Mouse (Mus musculus) MEL-GATA-1-ER (cell line): ENCODE results near the gene Gm13278.
"Not testable (repeated sequence)": the region's sequence is repeated elsewhere in the genome, so short reads cannot be mapped to it uniquely, and the experiment has no call there.

Experiments
- DNase-seq: peaks from one replicate; pipeline ENCODE4 v3.0.0-alpha.2; 2012; ENCODE audit warnings: low read depth; ENCODE audit errors: extremely low read depth

Gene Gm13278

DNA sequence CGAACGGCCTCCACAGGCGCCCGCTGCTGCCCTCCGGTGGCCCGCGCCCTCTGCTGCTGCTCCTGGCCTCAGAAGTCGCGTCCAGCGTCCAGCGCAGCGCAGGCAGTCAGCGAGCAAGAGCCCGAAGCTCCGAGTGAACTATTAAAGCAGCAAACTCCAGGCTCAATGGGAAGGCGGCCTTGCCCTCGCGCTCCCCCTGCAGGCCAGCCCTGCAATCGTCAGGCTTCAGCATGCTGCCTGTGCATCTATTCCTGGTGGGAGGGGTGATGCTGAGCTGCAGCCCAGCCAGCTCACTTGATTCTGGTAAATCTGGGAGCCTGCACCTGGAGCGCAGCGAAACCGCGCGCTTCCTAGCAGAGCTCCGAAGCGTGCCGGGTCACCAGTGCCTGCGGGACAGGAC lies 2.9 kb upstream of the Gm13278 start, which contains the start of gene Gm13277:
Gene Gm13277, plus strand, starts transcription at position 231 of the 400 bp plus-strand sequence.
- not testable (repeated sequence) for DNase-seq

DNA sequence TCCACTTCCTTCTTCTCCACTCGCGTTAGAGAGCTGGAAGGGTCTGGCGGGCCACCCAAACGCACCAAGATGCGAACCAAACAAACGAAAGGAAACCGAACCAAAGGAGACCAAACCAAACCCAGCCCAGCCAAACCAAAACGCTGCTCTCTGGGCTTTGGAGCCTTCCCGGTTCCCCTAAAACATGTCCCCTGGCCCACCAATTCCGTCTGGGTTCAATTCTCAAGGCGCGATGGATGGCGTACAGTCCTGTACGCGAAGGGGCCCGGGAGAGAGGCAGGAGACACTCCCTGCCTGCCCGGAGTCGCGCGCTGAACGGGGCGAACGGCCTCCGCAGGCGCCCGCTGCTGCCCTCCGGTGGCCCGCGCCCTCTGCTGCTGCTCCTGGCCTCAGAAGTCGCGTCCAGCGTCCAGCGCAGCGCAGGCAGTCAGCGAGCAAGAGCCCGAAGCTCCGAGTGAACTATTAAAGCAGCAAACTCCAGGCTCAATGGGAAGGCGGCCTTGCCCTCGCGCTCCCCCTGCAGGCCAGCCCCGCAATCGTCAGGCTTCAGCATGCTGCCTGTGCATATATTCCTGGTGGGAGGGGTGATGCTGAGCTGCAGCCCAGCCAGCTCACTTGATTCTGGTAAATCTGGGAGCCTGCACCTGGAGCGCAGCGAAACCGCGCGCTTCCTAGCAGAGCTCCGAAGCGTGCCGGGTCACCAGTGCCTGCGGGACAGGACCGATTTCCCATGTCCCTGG lies 2.8 kb downstream of the Gm13278 start, which contains the start of gene Gm13275:
Gene Gm13275, plus strand, starts transcription at position 552 of the 740 bp plus-strand sequence.
- DNase-seq: not testable (repeated sequence)

DNA sequence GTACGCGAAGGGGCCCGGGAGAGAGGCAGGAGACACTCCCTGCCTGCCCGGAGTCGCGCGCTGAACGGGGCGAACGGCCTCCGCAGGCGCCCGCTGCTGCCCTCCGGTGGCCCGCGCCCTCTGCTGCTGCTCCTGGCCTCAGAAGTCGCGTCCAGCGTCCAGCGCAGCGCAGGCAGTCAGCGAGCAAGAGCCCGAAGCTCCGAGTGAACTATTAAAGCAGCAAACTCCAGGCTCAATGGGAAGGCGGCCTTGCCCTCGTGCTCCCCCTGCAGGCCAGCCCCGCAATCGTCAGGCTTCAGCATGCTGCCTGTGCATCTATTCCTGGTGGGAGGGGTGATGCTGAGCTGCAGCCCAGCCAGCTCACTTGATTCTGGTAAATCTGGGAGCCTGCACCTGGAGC lies 5.7 kb downstream of the Gm13278 start, which contains the start of gene Gm13279:
Gene Gm13279, plus strand, starts transcription at position 301 of the 400 bp plus-strand sequence.
- not testable (repeated sequence) for DNase-seq

DNA sequence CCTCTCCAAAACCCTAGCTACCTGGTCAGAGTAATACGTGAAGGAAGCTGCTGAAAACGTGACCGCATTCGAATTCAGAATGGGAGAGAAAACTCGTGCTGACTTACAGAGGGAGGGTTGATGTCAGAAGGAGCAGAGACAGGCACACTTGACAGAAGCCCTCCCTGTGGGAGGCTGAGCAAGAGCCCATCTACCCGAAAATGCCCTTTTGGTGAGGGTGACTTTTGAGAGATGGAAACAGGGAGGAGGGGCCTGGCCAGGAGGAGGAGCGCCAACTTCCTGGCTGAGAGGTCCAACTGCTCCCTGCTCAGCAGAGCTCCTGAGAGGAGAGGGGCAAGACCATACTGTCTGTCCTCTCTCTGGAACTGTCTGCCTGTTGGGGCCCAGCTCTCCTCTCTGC lies 8.0 kb downstream of the Gm13278 start, which contains the start of gene Gm13285:
Gene Gm13285, plus strand, starts transcription at position 301 of the 400 bp plus-strand sequence.
- not testable (repeated sequence) for DNase-seq

DNA sequence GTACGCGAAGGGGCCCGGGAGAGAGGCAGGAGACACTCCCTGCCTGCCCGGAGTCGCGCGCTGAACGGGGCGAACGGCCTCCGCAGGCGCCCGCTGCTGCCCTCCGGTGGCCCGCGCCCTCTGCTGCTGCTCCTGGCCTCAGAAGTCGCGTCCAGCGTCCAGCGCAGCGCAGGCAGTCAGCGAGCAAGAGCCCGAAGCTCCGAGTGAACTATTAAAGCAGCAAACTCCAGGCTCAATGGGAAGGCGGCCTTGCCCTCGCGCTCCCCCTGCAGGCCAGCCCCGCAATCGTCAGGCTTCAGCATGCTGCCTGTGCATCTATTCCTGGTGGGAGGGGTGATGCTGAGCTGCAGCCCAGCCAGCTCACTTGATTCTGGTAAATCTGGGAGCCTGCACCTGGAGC lies 11.6 kb downstream of the Gm13278 start, which contains the start of gene Gm13287:
Gene Gm13287, plus strand, starts transcription at position 301 of the 400 bp plus-strand sequence.
- DNase-seq: not testable (repeated sequence)

DNA sequence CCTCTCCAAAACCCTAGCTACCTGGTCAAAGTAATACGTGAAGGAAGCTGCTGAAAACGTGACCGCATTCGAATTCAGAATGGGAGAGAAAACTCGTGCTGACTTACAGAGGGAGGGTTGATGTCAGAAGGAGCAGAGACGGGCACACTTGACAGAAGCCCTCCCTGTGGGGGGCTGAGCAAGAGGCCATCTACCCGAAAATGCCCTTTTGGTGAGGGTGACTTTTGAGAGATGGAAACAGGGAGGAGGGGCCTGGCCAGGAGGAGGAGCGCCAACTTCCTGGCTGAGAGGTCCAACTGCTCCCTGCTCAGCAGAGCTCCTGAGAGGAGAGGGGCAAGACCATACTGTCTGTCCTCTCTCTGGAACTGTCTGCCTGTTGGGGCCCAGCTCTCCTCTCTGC lies 13.9 kb downstream of the Gm13278 start, which contains the start of gene Gm13288:
Gene Gm13288, plus strand, starts transcription at position 301 of the 400 bp plus-strand sequence.
- not testable (repeated sequence) for DNase-seq

DNA sequence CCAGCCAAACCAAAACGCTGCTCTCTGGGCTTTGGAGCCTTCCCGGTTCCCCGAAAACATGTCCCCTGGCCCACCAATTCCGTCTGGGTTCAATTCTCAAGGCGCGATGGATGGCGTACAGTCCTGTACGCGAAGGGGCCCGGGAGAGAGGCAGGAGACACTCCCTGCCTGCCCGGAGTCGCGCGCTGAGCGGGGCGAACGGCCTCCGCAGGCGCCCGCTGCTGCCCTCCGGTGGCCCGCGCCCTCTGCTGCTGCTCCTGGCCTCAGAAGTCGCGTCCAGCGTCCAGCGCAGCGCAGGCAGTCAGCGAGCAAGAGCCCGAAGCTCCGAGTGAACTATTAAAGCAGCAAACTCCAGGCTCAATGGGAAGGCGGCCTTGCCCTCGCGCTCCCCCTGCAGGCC lies 14.4 kb downstream of the Gm13278 start:
- DNase-seq: not testable (repeated sequence)

DNA sequence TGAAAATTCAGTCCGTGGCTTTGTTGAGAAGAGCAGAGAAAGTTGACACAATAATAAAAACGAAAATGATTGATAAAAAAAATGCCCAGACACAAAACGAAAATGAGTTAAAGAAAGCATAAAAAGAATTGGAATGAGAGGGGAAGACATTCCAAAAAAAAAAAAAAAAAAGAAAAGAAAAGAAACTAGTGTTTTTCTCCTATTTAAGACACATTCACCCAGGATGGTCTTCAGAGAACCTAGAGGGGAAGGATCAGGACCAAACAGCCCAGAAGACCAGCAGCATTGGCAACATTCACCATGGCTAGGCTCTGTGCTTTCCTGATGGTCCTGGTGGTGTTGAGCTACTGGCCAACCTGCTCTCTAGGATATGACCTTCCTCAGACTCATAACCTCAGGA lies 24.6 kb downstream of the Gm13278 start, which contains the start of gene Ifna7:
Gene Ifna7, plus strand, starts transcription at position 301 of the 400 bp plus-strand sequence.
- DNase-seq: no peak

DNA sequence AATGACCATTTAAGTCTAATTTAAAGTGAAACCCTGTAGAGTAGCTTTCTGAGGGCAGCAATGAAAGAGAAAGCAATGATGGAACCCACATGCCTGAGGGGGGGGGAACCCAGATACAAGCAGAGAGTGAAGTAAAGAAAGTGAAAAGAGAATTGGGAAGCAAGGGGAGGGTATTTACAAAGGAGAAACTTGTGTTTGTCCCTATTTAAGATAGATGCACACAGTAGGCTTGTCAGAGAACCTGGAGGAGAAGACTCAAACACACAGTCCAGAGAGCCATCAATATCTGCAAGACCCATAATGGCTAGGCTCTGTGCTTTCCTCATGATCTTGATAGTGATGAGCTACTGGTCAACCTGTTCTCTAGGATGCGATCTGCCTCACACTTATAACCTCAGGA lies 28.3 kb downstream of the Gm13278 start, which contains the start of gene Ifna11:
Gene Ifna11, plus strand, starts transcription at position 301 of the 400 bp plus-strand sequence.
- no peak for DNase-seq

DNA sequence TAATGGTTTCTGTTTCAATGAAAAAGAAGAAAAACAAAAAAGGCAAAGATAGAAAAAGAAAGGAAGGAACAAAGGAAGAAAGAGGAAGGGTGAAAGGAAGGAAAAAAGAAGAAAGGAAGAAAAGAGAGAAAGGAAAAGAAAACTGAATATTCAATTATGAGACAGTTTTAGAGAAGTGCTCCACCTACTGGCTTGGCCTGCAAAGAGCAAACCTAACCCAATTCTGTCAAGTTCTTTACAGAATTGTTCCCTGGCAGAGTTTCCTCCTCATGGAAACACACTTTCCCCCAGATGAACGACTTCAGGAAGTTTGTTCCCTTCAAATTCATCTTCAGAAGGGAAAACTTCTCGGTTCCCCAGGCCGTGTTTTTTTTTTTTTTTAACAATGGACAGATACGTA lies 31.6 kb downstream of the Gm13278 start:
- no peak for DNase-seq

DNA sequence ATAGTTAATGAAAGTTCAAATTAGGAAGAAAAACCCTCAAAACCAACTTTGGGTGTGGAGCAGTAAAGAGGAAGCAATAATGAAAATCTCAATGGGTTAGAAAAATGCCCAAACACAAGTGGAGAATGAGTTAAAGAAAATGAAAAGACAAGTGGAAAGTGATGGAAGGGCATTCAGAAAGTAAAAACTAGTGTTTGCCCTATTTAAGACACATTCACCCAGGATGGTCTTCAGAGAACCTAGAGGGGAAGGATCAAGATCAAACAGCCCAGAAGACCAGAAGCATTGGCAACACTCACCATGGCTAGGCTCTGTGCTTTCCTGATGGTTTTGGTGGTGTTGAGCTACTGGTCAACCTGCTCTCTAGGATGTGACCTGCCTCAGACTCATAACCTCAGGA lies 35.8 kb downstream of the Gm13278 start, which contains the start of gene Ifna6:
Gene Ifna6, plus strand, starts transcription at position 301 of the 400 bp plus-strand sequence.
- DNase-seq: not testable (repeated sequence)

DNA sequence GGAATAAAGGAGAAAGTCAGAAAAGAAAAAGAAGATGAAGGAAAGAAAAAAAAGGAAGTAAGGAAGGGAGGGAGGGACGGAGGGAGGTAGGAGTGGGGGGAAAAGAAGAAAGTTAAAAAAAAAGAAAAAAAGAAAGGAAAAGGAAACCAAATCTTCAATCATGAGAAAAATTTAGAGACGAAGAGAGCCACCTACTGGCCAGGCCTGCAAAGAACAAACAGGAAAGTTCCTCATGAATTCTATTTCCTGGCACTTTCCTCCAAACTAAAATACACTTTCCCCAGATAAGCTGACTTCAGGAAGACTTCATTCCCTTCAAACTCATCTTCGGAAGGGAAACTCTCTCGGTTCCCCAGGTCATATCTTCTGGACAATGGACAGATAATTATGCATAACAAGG lies 39.2 kb downstream of the Gm13278 start:
- DNase-seq: no peak

DNA sequence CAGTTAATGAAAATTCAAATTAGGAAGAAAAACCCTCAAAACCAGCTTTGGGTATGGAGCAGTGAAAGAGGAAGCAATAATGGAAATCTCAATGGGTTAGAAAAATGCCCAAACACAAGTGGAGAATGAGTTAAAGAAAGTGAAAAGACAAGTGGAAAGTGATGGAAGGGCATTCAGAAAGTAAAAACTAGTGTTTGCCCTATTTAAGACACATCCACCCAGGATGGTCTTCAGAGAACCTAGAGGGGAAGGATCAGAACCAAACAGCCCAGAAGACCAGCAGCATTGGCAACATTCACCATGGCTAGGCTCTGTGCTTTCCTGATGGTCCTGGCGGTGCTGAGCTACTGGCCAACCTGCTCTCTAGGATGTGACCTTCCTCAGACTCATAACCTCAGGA lies 43.9 kb downstream of the Gm13278 start, which contains the start of gene Ifna5:
Gene Ifna5, plus strand, starts transcription at position 301 of the 400 bp plus-strand sequence.
- not testable (repeated sequence) for DNase-seq

DNA sequence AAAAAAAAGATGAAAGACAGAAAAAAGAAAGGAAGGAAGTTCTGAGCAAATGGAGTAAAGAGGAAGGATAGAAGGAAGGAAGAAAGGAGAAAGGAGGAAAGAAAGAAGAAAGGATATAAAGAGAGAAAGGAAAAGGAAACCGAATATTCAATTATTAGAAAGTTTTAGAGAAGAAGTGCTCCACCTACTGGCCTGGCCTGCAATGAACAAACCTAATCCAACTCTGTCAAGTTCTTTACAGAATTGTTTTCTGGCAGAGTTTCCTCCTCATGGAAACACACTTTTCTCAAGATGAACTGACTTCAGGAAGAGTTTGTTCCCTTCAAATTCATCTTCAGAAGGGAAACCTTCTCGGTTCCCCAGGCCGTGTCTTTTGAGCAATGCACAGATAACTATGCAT lies 47.5 kb downstream of the Gm13278 start:
- DNase-seq: no peak

DNA sequence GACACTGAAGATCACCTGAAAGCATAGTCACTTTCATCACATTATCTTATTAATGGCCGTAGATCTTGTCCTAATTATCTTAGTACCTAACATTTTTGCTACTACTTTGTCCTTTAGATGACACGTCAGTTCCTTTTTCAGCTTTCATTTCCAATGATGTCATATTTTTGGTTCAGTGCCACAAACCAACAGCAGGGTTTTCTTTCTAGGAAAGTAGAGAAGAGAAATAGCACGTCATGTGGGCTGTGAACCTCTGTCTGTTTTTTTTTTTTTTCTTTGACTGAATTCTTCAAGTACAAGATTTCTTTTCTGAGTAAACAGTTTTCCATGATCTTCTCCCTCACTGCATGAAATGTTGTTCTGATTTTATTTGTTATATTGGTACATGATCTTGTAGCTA lies 48.7 kb downstream of the Gm13278 start:
- DNase-seq: no peak

DNA sequence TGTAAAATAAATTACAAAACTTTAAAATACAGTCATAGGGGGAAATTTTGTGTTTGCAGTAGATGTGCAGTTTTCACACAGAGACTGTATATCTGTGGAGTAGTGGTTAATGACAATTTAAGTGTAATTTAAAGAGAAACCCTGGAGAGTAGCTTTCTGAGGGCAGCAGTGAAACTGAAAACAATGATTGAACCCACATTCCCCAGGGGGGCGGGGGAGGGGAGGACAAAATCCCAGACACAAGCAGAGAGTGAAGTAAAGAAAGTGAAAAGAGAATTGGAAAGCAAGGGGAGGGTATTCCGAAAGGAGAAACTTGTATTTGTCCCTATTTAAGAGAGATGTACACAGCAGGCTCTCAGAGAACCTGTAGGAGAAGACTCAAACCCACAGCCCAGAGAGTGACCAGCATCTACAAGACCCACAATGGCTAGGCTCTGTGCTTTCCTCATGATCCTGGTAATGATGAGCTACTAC lies 50.1 kb downstream of the Gm13278 start, which contains the start of gene Ifna4:
Gene Ifna4, plus strand, starts transcription at position 424 of the 474 bp plus-strand sequence.
- no peak for DNase-seq
